Mouse (Mus musculus) neural tube, embryonic 15.5 days (tissue): ENCODE data around the gene Polr2a. TPM values are rescaled to one million over a fixed set of nuclear protein-coding genes. Genes with fewer than 3 reads are reported as not detected.

Source experiments
- ATAC-seq: fragments of 200-750 bp; cut with Nextera tagmentation; 2 replicates; pipeline ENCODE4 v1.8.0; 2017; ENCODE audit warnings: mild to moderate bottlenecking, moderate TSS enrichment, moderate library complexity; ENCODE audit not compliant: low FRiP score
- H3K27ac ChIP-seq: fragments of 300-500 bp; sonication (generic); replicated peaks from 2 replicates; pipeline ENCODE4 v1.5.1; 2015; ENCODE audit warnings: mild to moderate bottlenecking, inconsistent platforms
- H3K27me3 ChIP-seq: fragments of 300-500 bp; sonication (generic); replicated peaks from 2 replicates; pipeline ENCODE4 v1.6.1; 2015; ENCODE audit warnings: inconsistent platforms
- H3K36me3 ChIP-seq: fragments of 300-500 bp; sonication (generic); 2 replicates; pipeline ENCODE4 v1.6.1; 2015; ENCODE audit warnings: inconsistent platforms
- H3K4me1 ChIP-seq: fragments of 300-500 bp; sonication (generic); 2 replicates; pipeline ENCODE4 v1.6.1; 2015; ENCODE audit warnings: inconsistent platforms
- H3K4me2 ChIP-seq: fragments of 300-500 bp; sonication (generic); 2 replicates; pipeline ENCODE4 v1.6.1; 2015; ENCODE audit warnings: inconsistent platforms, mild to moderate bottlenecking, moderate library complexity
- H3K4me3 ChIP-seq: fragments of 300-500 bp; sonication (generic); replicated peaks from 2 replicates; pipeline ENCODE4 v1.5.1; 2015; ENCODE audit warnings: mild to moderate bottlenecking, inconsistent platforms
- H3K9ac ChIP-seq: fragments of 300-500 bp; sonication (generic); replicated peaks from 2 replicates; pipeline ENCODE4 v1.6.1; 2015; ENCODE audit warnings: mild to moderate bottlenecking, inconsistent platforms
- H3K9me3 ChIP-seq: fragments of 300-500 bp; sonication (generic); replicated peaks from 2 replicates; pipeline ENCODE4 v1.6.1; 2016; ENCODE audit warnings: inconsistent platforms
- WGBS: fragments of 180-500 bp; shearing (Covaris S2); methylation state at CpG from one replicate; pipeline ENCODE4 v1.1.7; 2015; ENCODE audit warnings: mixed read lengths; 5-methylcytosine and 5-hydroxymethylcytosine counted together
- polyA plus RNA-seq: library from polyadenylated mRNA; unstranded; fragments of >200 nt; fragmentation: Nextera tagmentation; extraction: Ambion mirVana; gene quantifications from 2 replicates; pipeline ENCODE4 v1.2.1, GENCODE M21; 2015

Gene Polr2a
- polyA plus RNA-seq, 1 experiment from 2014 or later: 13.2 TPM

GRCm38 (mm10) chr11:69729063-69729462 lies 29.4 kb downstream of the Polr2a start:
- no peak overlapping the region for H3K9ac ChIP-seq
- WGBS: 30% methylated on average over 3 of the region's 3 CpGs
- no peak overlapping the region for H3K4me2 ChIP-seq
- ATAC-seq: no peak
- H3K9me3 ChIP-seq: no peaks in the 10 kb centered on the region
- no peaks in the 10 kb centered on the region for H3K27me3 ChIP-seq
- H3K27ac ChIP-seq: no peak overlapping the region
- H3K36me3 ChIP-seq: peaks cover 10% of the 10 kb centered on the region
- no peak overlapping the region for H3K4me3 ChIP-seq
- no peaks in the 10 kb centered on the region for H3K4me1 ChIP-seq

DNA sequence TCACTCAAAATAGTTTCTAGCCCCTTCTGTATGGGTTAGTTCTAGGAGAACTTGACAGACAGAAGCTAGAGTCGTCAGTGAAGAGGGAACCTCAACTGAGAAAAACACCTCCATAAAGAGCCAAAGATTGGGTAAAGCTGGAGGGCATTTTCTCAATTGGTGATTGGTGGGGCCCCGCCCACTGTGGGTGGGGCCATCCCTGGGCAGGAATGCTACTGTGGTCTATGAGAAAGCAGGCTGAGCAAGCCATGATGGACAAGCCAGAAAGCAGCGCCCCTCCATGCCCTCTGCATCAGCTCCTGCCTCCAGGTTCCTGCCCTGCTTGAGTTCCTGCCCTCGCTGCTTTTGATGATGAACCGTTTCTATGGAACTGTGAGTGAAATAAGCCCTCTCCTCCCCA lies 32.5 kb downstream of the Polr2a start:
- no peak overlapping the region for H3K4me2 ChIP-seq
- H3K36me3 ChIP-seq: no peaks in the 10 kb centered on the region
- ATAC-seq: no peak
- no peaks in the 10 kb centered on the region for H3K27me3 ChIP-seq
- no peak overlapping the region for H3K27ac ChIP-seq
- H3K4me1 ChIP-seq: no peaks in the 10 kb centered on the region
- H3K9me3 ChIP-seq: no peaks in the 10 kb centered on the region
- H3K4me3 ChIP-seq: no peak overlapping the region
- 35% methylated on average over 5 of the region's 5 CpGs for WGBS
- no peak overlapping the region for H3K9ac ChIP-seq

DNA sequence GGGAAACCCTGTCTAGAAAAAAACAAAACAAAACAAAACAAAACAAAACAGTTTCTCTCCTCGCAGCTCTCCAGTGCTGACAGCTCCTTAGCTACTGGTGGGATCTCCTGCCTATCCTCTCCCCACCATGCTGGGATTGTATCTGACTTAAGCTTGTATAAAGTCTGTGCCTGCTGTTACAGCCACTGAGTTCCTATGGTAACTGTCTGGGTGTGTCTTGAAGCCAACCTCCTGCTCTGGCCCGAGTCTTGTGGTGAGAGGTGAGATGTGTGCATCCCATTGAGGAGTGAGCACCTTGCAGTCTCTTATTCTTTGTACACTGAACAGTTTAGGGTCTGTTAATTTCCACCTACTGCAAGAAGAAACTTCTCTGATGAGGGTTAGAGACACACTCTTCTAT lies 35.4 kb downstream of the Polr2a start:
- no peaks in the 10 kb centered on the region for H3K36me3 ChIP-seq
- no peak overlapping the region for H3K4me3 ChIP-seq
- no peaks in the 10 kb centered on the region for H3K27me3 ChIP-seq
- no peak for ATAC-seq
- no peaks in the 10 kb centered on the region for H3K9me3 ChIP-seq
- H3K27ac ChIP-seq: no peak overlapping the region
- no peak overlapping the region for H3K4me2 ChIP-seq
- no peak overlapping the region for H3K9ac ChIP-seq
- H3K4me1 ChIP-seq: no peaks in the 10 kb centered on the region
- WGBS: 52% methylated on average over 2 of the region's 2 CpGs

- H3K9me3 ChIP-seq: no peaks in the 10 kb centered on the region
- no peaks in the 10 kb centered on the region for H3K4me1 ChIP-seq
- H3K4me2 ChIP-seq: no peak overlapping the region
- no peaks in the 10 kb centered on the region for H3K36me3 ChIP-seq
- no peak overlapping the region for H3K9ac ChIP-seq
- no peaks in the 10 kb centered on the region for H3K27me3 ChIP-seq
- no peak for ATAC-seq
- H3K4me3 ChIP-seq: no peak overlapping the region
- no peak overlapping the region for H3K27ac ChIP-seq
- WGBS: 84% methylated on average over 6 of the region's 6 CpGs
Measured at GRCm38 (mm10) chr11:69720852-69721251, 37.6 kb downstream of the Polr2a start.

GRCm38 (mm10) chr11:69719423-69719822 lies 39.0 kb downstream of the Polr2a start:
- no peaks in the 10 kb centered on the region for H3K36me3 ChIP-seq
- no peak overlapping the region for H3K4me3 ChIP-seq
- no peak for ATAC-seq
- no peak overlapping the region for H3K4me2 ChIP-seq
- H3K4me1 ChIP-seq: no peaks in the 10 kb centered on the region
- H3K27me3 ChIP-seq: no peaks in the 10 kb centered on the region
- H3K9ac ChIP-seq: no peak overlapping the region
- 70% methylated on average over 6 of the region's 6 CpGs for WGBS
- no peak overlapping the region for H3K27ac ChIP-seq
- no peaks in the 10 kb centered on the region for H3K9me3 ChIP-seq

DNA sequence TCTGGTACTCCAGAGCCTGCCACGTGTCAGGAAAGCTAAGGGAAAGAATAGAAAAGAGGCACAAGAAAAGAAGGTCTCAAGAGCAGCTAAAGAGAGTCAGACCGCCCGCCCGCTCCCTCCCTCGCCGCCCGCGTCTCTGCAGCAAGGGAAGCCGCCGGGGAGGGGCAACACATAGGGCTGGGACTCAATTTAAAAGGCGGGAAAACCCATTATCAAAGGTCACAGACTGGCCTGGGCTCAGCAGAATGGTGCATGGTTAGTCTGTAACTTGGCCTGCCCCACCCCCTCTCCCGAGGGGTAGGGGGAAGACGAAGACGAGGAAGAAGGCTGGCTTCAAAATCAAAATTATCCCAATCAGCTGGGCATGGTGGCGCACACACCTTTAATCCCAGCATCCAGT lies 39.8 kb downstream of the Polr2a start:
- Histone ChIP-seq H3K4me1 (no peaks in the 10 kb centered on the region), H3K4me3 (no peak overlapping the region), H3K9ac (no peak overlapping the region), H3K4me2 (no peak overlapping the region), H3K36me3 (no peaks in the 10 kb centered on the region), H3K27me3 (no peaks in the 10 kb centered on the region), H3K9me3 (no peaks in the 10 kb centered on the region), H3K27ac (no peak overlapping the region)
- ATAC-seq: no peak
- 33% methylated on average over 15 of the region's 15 CpGs for WGBS

GRCm38 (mm10) chr11:69716953-69717352 lies 41.5 kb downstream of the Polr2a start:
- Histone ChIP-seq H3K27me3 (no peaks in the 10 kb centered on the region), H3K27ac (no peak overlapping the region), H3K9me3 (no peaks in the 10 kb centered on the region), H3K9ac (no peak overlapping the region), H3K4me2 (no peak overlapping the region), H3K4me1 (no peaks in the 10 kb centered on the region), H3K4me3 (no peak overlapping the region), H3K36me3 (no peaks in the 10 kb centered on the region)
- 75% methylated on average over 4 of the region's 4 CpGs for WGBS
- no peak for ATAC-seq

GRCm38 (mm10) chr11:69715929-69716328 lies 42.5 kb downstream of the Polr2a start:
- 24% methylated on average over 5 of the region's 5 CpGs for WGBS

GRCm38 (mm10) chr11:69715482-69715881 lies 43.0 kb downstream of the Polr2a start:
- Histone ChIP-seq H3K9ac (no peak overlapping the region), H3K36me3 (no peaks in the 10 kb centered on the region), H3K4me3 (no peak overlapping the region), H3K9me3 (no peaks in the 10 kb centered on the region), H3K27ac (no peak overlapping the region), H3K4me2 (no peak overlapping the region), H3K4me1 (no peaks in the 10 kb centered on the region), H3K27me3 (no peaks in the 10 kb centered on the region)
- no peak for ATAC-seq
- 59% methylated on average over 9 of the region's 9 CpGs for WGBS

More at GRCm38 (mm10) chr11:69715929-69716328, 42.5 kb downstream of the Polr2a start:
- Histone ChIP-seq H3K4me2 (no peak overlapping the region), H3K4me3 (no peak overlapping the region), H3K27me3 (no peaks in the 10 kb centered on the region), H3K9ac (no peak overlapping the region), H3K4me1 (no peaks in the 10 kb centered on the region), H3K36me3 (no peaks in the 10 kb centered on the region), H3K27ac (no peak overlapping the region), H3K9me3 (no peaks in the 10 kb centered on the region)
- no peak for ATAC-seq

DNA sequence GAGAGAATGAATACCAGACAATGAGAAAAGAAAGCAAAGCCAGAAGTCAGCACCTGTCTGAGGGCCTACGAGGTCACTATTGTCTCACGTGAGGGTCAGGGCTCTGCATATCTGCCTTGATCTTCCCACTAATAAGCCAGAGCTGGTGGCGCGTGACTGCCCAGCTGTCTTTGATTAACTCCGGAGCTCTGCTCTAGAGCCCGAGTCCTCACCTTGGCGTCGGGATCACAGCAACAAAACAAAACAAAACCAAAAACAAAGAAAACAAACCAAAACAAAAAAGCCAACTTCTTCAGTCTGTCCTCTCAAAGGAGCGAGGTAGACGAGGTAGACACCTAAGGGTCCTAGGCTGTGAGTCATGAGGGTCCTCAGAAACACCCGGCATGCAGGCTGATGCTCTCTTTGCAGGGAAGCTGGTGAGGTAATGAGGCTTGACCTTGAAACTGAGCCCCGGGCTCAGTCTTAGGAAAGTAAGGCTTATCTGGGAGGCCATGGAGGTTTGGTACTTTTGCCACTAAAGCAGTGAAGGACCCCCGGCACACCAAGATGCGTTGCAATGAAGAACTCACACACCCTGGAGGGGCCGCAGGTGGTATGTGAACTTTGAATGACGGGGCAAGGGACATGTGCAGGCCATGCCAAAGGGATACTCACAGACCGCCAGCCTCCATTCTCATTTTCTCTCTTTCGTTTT lies 43.7 kb downstream of the Polr2a start:
- Histone ChIP-seq H3K4me1 (no peaks in the 10 kb centered on the region), H3K4me3 (no peak overlapping the region), H3K36me3 (no peaks in the 10 kb centered on the region), H3K9me3 (no peaks in the 10 kb centered on the region), H3K27ac (no peak overlapping the region), H3K4me2 (no peak overlapping the region), H3K27me3 (no peaks in the 10 kb centered on the region), H3K9ac (no peak overlapping the region)
- no peak for ATAC-seq
- 79% methylated on average over 18 of the region's 18 CpGs for WGBS

DNA sequence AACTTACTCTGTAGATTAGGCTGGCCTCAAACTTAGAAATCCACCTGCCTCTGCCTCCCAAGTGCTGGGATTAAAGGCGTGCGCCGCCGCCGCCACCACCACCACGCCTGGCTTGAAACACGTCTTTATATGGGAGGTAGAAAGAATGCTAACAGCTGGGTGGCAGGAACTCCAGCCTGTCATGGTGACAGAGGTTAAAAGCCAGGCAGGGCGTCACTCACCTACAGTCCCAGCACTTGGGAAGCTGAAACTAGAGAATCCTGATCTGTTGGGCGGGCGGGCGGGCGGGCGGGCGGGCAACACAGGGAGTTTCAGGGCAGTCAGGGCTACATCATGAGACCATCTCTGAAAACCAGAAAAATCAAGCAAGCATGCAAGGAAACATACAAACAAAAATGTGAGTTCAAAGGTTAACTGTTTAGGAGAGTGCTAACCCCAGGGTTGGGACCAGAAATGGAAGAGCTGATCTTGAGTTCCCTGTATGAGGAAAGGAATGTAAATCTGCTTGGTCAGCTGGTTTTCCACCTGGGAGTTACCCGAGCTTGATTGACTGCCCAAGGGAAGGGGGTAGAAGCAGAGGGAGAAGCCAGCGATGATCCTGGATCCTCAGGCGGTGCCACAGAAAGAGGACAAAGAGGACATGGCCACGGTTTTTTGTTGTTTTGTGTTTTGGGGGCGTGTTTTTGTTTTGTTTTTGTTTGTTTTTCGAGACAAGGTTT lies 45.3 kb downstream of the Polr2a start:
- no peak overlapping the region for H3K9ac ChIP-seq
- H3K27ac ChIP-seq: no peak overlapping the region
- no peak overlapping the region for H3K4me2 ChIP-seq
- H3K9me3 ChIP-seq: no peaks in the 10 kb centered on the region
- H3K4me1 ChIP-seq: no peaks in the 10 kb centered on the region
- 84% methylated on average over 20 of the region's 20 CpGs for WGBS
- no peaks in the 10 kb centered on the region for H3K36me3 ChIP-seq
- no peak overlapping the region for H3K4me3 ChIP-seq
- H3K27me3 ChIP-seq: no peaks in the 10 kb centered on the region
- no peak for ATAC-seq

DNA sequence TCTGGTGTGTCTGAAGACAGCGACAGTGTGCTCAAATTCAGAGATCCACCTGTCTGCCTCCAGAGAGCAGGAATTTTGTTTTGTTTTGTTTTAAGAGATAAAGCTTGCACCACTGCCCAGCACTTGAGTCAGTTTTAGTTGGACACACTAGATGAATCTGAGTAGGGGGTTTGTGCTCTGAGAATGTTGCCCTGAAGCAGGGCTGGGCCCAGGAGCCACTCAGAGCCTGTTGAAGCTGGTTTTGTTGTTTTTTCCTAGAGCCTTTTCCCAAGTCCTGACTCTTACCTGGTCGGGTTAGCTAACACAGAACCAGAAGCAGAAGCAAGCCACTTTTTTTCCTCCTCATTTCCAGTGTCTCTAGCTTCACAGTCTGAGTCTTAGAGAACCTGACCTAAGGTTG lies 47.4 kb downstream of the Polr2a start:
- Histone ChIP-seq H3K9me3 (no peaks in the 10 kb centered on the region), H3K9ac (no peak overlapping the region), H3K27ac (no peak overlapping the region), H3K4me2 (no peak overlapping the region), H3K27me3 (no peaks in the 10 kb centered on the region), H3K4me1 (0 out of 2 replicates have a peak, but pooled peaks cover 3% of the 10 kb centered on the region), H3K4me3 (no peak overlapping the region), H3K36me3 (no peaks in the 10 kb centered on the region)
- 86% methylated on average over 2 of the region's 2 CpGs for whole genome bisulfite sequencing
- no peak for ATAC-seq
